Mouse (Mus musculus): ENCODE measurements around the gene Cox17. TPM values are rescaled to one million over a fixed set of nuclear protein-coding genes. Genes with fewer than 3 reads are reported as not detected.
"Not testable (repeated sequence)": the region's sequence is repeated elsewhere in the genome, so short reads cannot be mapped to it uniquely, and the experiment has no call there.

Cox17 gene
- 100 to 1,000 TPM; 120 to 146 TPM for total RNA-seq (2021)

GRCm38 (mm10) chr16:38346529-38347325 is at the start of gene Cox17, which contains the start of gene Gm21987:
Cox17 (plus strand) TSS chr16:38346991.
Gm21987 (plus strand) TSS chr16:38347040.
- peak; percentile 89 to 90 for DNase-seq

- no peak for DNase-seq
These were observed 48.4 kb upstream of the Cox17 start for GRCm38 (mm10) chr16:38298410-38298809.

- no peak for DNase-seq
These were observed 44.4 kb upstream of the Cox17 start for GRCm38 (mm10) chr16:38302367-38302766.

GRCm38 (mm10) chr16:38304460-38305194 is 42.2 kb upstream of the Cox17 start:
- no peak for DNase-seq

GRCm38 (mm10) chr16:38306571-38307220 is 40.1 kb upstream of the Cox17 start:
- no peak for DNase-seq

- DNase-seq = no peak
These were observed 39.6 kb upstream of the Cox17 start for GRCm38 (mm10) chr16:38307221-38307605.

GRCm38 (mm10) chr16:38307651-38308050 is 39.1 kb upstream of the Cox17 start:
- no peak for DNase-seq

- no peak for DNase-seq
These were observed 38.6 kb upstream of the Cox17 start for GRCm38 (mm10) chr16:38308195-38308594.

GRCm38 (mm10) chr16:38318492-38318891 is 28.3 kb upstream of the Cox17 start:
- no peak for DNase-seq

GRCm38 (mm10) chr16:38319087-38319486 is 27.7 kb upstream of the Cox17 start:
- no peak for DNase-seq

GRCm38 (mm10) chr16:38321452-38321935 is 25.3 kb upstream of the Cox17 start:
- peak; percentile 36 to 44 for DNase-seq

GRCm38 (mm10) chr16:38324311-38324710 is 22.5 kb upstream of the Cox17 start:
- no peak for DNase-seq

GRCm38 (mm10) chr16:38326778-38327397 is 19.9 kb upstream of the Cox17 start:
- no peak for DNase-seq

GRCm38 (mm10) chr16:38329340-38329739 is 17.5 kb upstream of the Cox17 start:
- no peak for DNase-seq

- DNase-seq = no peak
These were observed 12.4 kb upstream of the Cox17 start for GRCm38 (mm10) chr16:38334431-38334830.

GRCm38 (mm10) chr16:38338077-38338476 is 8.7 kb upstream of the Cox17 start:
- not testable (repeated sequence) for DNase-seq

GRCm38 (mm10) chr16:38341396-38342324 is 5.1 kb upstream of the Cox17 start, which contains the start of gene Maats1:
Maats1 (minus strand) TSS chr16:38342143.
- peak; percentile 69 to 70 for DNase-seq

GRCm38 (mm10) chr16:38344941-38345725 is 1.7 kb upstream of the Cox17 start:
- no peak for DNase-seq

GRCm38 (mm10) chr16:38347588-38347987 is 797 bp downstream of the Cox17 start:
- no peak for DNase-seq

GRCm38 (mm10) chr16:38348217-38348761 is 1.5 kb downstream of the Cox17 start:
- no peak for DNase-seq

Measured in layer of hippocampus, postnatal 36 days (tissue).